In genomic region chr11:98602090-98602690, GRCm38 (mm10) we compare ENCODE assay signal across 8 mouse cellular contexts. TPM values are rescaled to one million over a fixed set of nuclear protein-coding genes. Genes with fewer than 3 reads are reported as not detected.
DNase-seq lines count a peak whose midpoint lies in the region; ATAC-seq lines count a peak whose summit lies in the region.

No protein-coding gene starts in this region.

- H3K36me3 ChIP-seq in forebrain, embryonic 14.5 days (ENCODE audit: control insufficient read depth, insufficient read depth, low read length) = no peaks in the 10 kb centered on the region
- H3K36me3 ChIP-seq in neural tube, embryonic 11.5 days (ENCODE audit: control insufficient read depth, insufficient read depth, low read length) = no peaks in the 10 kb centered on the region

- no peaks in the 10 kb centered on the region for H3K9me3 ChIP-seq in forebrain, embryonic 14.5 days (replicated peaks; ENCODE audit: control insufficient read depth, low read length)
- H3K9me3 ChIP-seq in neural tube, embryonic 11.5 days (ENCODE audit: control insufficient read depth, low read length) = no peaks in the 10 kb centered on the region

- H3K4me2 ChIP-seq in forebrain, embryonic 14.5 days (ENCODE audit: low read length) = peak overlapping the region; percentile 35
- H3K4me2 ChIP-seq in neural tube, embryonic 11.5 days (ENCODE audit: low read depth) = peak overlapping the region; percentile 48

- WGBS in forebrain, embryonic 14.5 days = under 1% methylated on average over 19 of the region's 20 CpGs
- WGBS in neural tube, embryonic 11.5 days = 1% methylated on average over 20 of the region's 20 CpGs

- ATAC-seq in forebrain, embryonic 14.5 days = no peak
- ATAC-seq in neural tube, embryonic 11.5 days (ENCODE audit: insufficient read depth, low FRiP score, low TSS enrichment) = no peak

- H3K9ac ChIP-seq in forebrain, embryonic 14.5 days (ENCODE audit: low read length) = no peak overlapping the region
- H3K9ac ChIP-seq in neural tube, embryonic 11.5 days (ENCODE audit: low read length) = peak overlapping the region; percentile 35

- peak; percentile 42 for DNase-seq in urinary bladder, postnatal 14 days (ENCODE audit: low spot score)
- DNase-seq in urinary bladder, postnatal 10 days (ENCODE audit: low spot score) = no peak
- DNase-seq in forebrain, embryonic 14.5 days (ENCODE audit: low spot score) = no peak
- DNase-seq in liver = peak; percentile 83
- peak; percentile 60 for DNase-seq in neural tube, embryonic 11.5 days (ENCODE audit: low spot score)
- DNase-seq in frontal cortex, adult 2 months (ENCODE audit: extremely low spot score in 1 of 2, low spot score in 1 of 2) = no peak
- no peak for DNase-seq in left cerebral cortex, adult 9 months (ENCODE audit: low spot score in 2 of 2)
- DNase-seq in MN1 (ENCODE audit: low spot score) = no peak

- no peak overlapping the region for H3K27ac ChIP-seq in forebrain, embryonic 14.5 days (ENCODE audit: low read depth, low read length)
- no peak overlapping the region for H3K27ac ChIP-seq in neural tube, embryonic 11.5 days (ENCODE audit: low read depth, low read length)

- H3K4me3 ChIP-seq in forebrain, embryonic 14.5 days (ENCODE audit: low read depth, low read length) = peak overlapping the region; percentile 13; the same call in 1 of the 2 replicates
- H3K4me3 ChIP-seq in neural tube, embryonic 11.5 days (ENCODE audit: low read depth, low read length) = peak overlapping the region; percentile 24

- H3K27me3 ChIP-seq in forebrain, embryonic 14.5 days (replicated peaks; ENCODE audit: control insufficient read depth, insufficient read depth, low read length) = no peaks in the 10 kb centered on the region
- peaks cover 7% of the 10 kb centered on the region; the same call in 1 of the 2 replicates for H3K27me3 ChIP-seq in neural tube, embryonic 11.5 days (ENCODE audit: control insufficient read depth, insufficient read depth, low read length)

- H3K4me1 ChIP-seq in forebrain, embryonic 14.5 days (ENCODE audit: control insufficient read depth, insufficient read depth, low read length) = no peaks in the 10 kb centered on the region
- peaks cover 2% of the 10 kb centered on the region; the same call in 1 of the 2 replicates for H3K4me1 ChIP-seq in neural tube, embryonic 11.5 days (ENCODE audit: control insufficient read depth, insufficient read depth, low read length)

RNA-seq across cellular contexts. Expression of gene Lrrc3c, which starts 4.1 kb away (rescaled TPM):
- polyA plus RNA-seq in forebrain, embryonic 14.5 days (2014; fragmentation: Nextera tagmentation; extraction: Ambion mirVana) = not detected in 2 replicates
- not detected in 2 replicates for polyA plus RNA-seq in neural tube, embryonic 11.5 days (2014; fragmentation: Nextera tagmentation; extraction: Ambion mirVana)
- polyA plus RNA-seq in frontal cortex, adult 2 months (2012; rRNA removed) = not detected in 2 replicates

RNA-seq across cellular contexts. Expression of gene Ormdl3, which starts 15.0 kb away (rescaled TPM):
- 24.7 and 24.8 TPM in 2 replicates for polyA plus RNA-seq in forebrain, embryonic 14.5 days (2014; fragmentation: Nextera tagmentation; extraction: Ambion mirVana)
- 11.1 and 14.5 TPM in 2 replicates for polyA plus RNA-seq in neural tube, embryonic 11.5 days (2014; fragmentation: Nextera tagmentation; extraction: Ambion mirVana)
- polyA plus RNA-seq in frontal cortex, adult 2 months (2012; rRNA removed) = 54.6 and 57.1 TPM in 2 replicates

RNA-seq across cellular contexts. Expression of gene Gm12355, which starts 23.3 kb away (rescaled TPM):
- polyA plus RNA-seq in forebrain, embryonic 14.5 days (2014; fragmentation: Nextera tagmentation; extraction: Ambion mirVana) = 0.88 and 1.3 TPM in 2 replicates
- 0.64 and 1.5 TPM in 2 replicates for polyA plus RNA-seq in neural tube, embryonic 11.5 days (2014; fragmentation: Nextera tagmentation; extraction: Ambion mirVana)
- polyA plus RNA-seq in frontal cortex, adult 2 months (2012; rRNA removed) = 0.25 and 0.36 TPM in 2 replicates

RNA-seq across cellular contexts. Expression of gene Gsdma3, which starts 24.0 kb away (rescaled TPM):
- not detected in 2 replicates for polyA plus RNA-seq in forebrain, embryonic 14.5 days (2014; fragmentation: Nextera tagmentation; extraction: Ambion mirVana)
- polyA plus RNA-seq in neural tube, embryonic 11.5 days (2014; fragmentation: Nextera tagmentation; extraction: Ambion mirVana) = not detected in 2 replicates
- polyA plus RNA-seq in frontal cortex, adult 2 months (2012; rRNA removed) = not detected in 2 replicates

RNA-seq across cellular contexts. Expression of gene Gsdma2, which starts 44.4 kb away (rescaled TPM):
- polyA plus RNA-seq in forebrain, embryonic 14.5 days (2014; fragmentation: Nextera tagmentation; extraction: Ambion mirVana) = not detected in 2 replicates
- 0.17 TPM in 1 of 2 replicates, not detected in the other for polyA plus RNA-seq in neural tube, embryonic 11.5 days (2014; fragmentation: Nextera tagmentation; extraction: Ambion mirVana)
- not detected in 2 replicates for polyA plus RNA-seq in frontal cortex, adult 2 months (2012; rRNA removed)

Comparison
In these comparisons a context has a peak if more than half of its experiments do, and no peak if none do; other contexts are left out.
1. DNase-seq: peak in urinary bladder, postnatal 14 days (single experiment), liver (single experiment) and neural tube, embryonic 11.5 days (single experiment); none in urinary bladder, postnatal 10 days (single experiment), forebrain, embryonic 14.5 days (single experiment), frontal cortex, adult 2 months (0 of 2), left cerebral cortex, adult 9 months (0 of 2) and MN1 (single experiment).